Mouse (Mus musculus) MEL (cell line): Measurements from ENCODE around the gene Neu1. TPM values are rescaled to one million over a fixed set of nuclear protein-coding genes. Genes with fewer than 3 reads are reported as not detected.

Experiments used
- DNase-seq: peaks from one replicate; pipeline ENCODE4 v3.0.0; 2011; ENCODE audit warnings: low read depth, low spot score
- H3K27ac ChIP-seq: 2 replicates; pipeline ENCODE4 v1.5.1; 2012; ENCODE audit warnings: low read depth, mild to moderate bottlenecking, control low read depth, low read length, moderate library complexity; ENCODE audit not compliant: control insufficient read depth
- H3K27me3 ChIP-seq, 2 experiments: fragments of 150-350 bp in 1 of 2; sonication (generic) in 1 of 2; 2 replicates each; pipeline ENCODE4 v1.6.1; 2012; ENCODE audit warnings: low read length in 2 of 2, mild to moderate bottlenecking in 2 of 2, improper control_type of control experiment in 1 of 2, moderate library complexity in 1 of 2; ENCODE audit not compliant: insufficient read depth in 2 of 2, control insufficient read depth in 1 of 2
- H3K36me3 ChIP-seq, 2 experiments: 2 replicates each; pipeline ENCODE4 v1.6.1; 2012 to 2014; ENCODE audit warnings: low read length in 2 of 2, improper control_type of control experiment in 1 of 2, inconsistent platforms in 1 of 2, mild to moderate bottlenecking in 1 of 2; ENCODE audit not compliant: insufficient read depth in 2 of 2, control insufficient read depth in 1 of 2
- H3K4me1 ChIP-seq, 2 experiments: fragments of 150-350 bp in 1 of 2; sonication (generic) in 1 of 2; 2 replicates each; pipeline ENCODE4 v1.6.1; 2012; ENCODE audit warnings: low read length in 2 of 2, improper control_type of control experiment in 1 of 2, mild to moderate bottlenecking in 1 of 2; ENCODE audit not compliant: insufficient read depth in 2 of 2, control insufficient read depth in 1 of 2
- H3K4me3 ChIP-seq, 2 experiments: fragments of 150-350 bp in 1 of 2; sonication (generic) in 1 of 2; 2 replicates each; pipeline ENCODE4 v1.5.1; 2012; ENCODE audit warnings: low read depth in 2 of 2, low read length in 2 of 2, mild to moderate bottlenecking in 2 of 2, moderate library complexity in 2 of 2, control low read depth in 1 of 2, improper control_type of control experiment in 1 of 2; ENCODE audit not compliant: control insufficient read depth in 1 of 2, insufficient read depth in 1 of 2
- H3K79me2 ChIP-seq: 2 replicates; pipeline ENCODE4 v1.6.1; 2012; ENCODE audit warnings: mild to moderate bottlenecking, low read length, moderate library complexity; ENCODE audit not compliant: control insufficient read depth, poor library complexity, insufficient read depth
- H3K9ac ChIP-seq: 2 replicates; pipeline ENCODE4 v1.6.1; 2012; ENCODE audit warnings: low read depth, mild to moderate bottlenecking, control low read depth, low read length, moderate library complexity; ENCODE audit not compliant: control insufficient read depth, poor library complexity, severe bottlenecking
- H3K9me3 ChIP-seq: fragments of 150-350 bp; sonication (generic); replicated peaks from 2 replicates; pipeline ENCODE4 v1.6.1; 2012; ENCODE audit warnings: mild to moderate bottlenecking, low read length, improper control_type of control experiment, moderate library complexity; ENCODE audit not compliant: insufficient read depth
- BHLHE40 ChIP-seq: IDR thresholded peaks from 2 replicates; pipeline ENCODE4 v1.6.1; 2012; ENCODE audit warnings: low read depth, mild to moderate bottlenecking, inconsistent platforms, low read length, improper control_type of control experiment, borderline replicate concordance
- CHD2 ChIP-seq: IDR thresholded peaks from 2 replicates; pipeline ENCODE4 v1.6.1; 2011; ENCODE audit warnings: low read length, improper control_type of control experiment
- CTCF ChIP-seq, 3 experiments: IDR thresholded peaks in 2 of 3; conservative IDR thresholded peaks in 1 of 3; 2 replicates each; pipeline ENCODE4 v1.5.1; 2011 to 2012; ENCODE audit warnings: low read length in 3 of 3, low read depth in 2 of 3, mild to moderate bottlenecking in 2 of 3, improper control_type of control experiment in 1 of 3, inconsistent platforms in 1 of 3, mixed read lengths in 1 of 3, moderate library complexity in 1 of 3; ENCODE audit not compliant: control insufficient read depth in 1 of 3, insufficient read depth in 1 of 3, poor library complexity in 1 of 3, severe bottlenecking in 1 of 3
- E2F4 ChIP-seq: IDR thresholded peaks from 2 replicates; pipeline ENCODE4 v1.6.1; 2011; ENCODE audit warnings: low read depth, low read length, improper control_type of control experiment, borderline replicate concordance
- EP300 ChIP-seq, 2 experiments: IDR thresholded peaks; 2 replicates each; pipeline ENCODE4 v1.6.1; 2011; ENCODE audit warnings: improper control_type of control experiment in 2 of 2, low read length in 2 of 2, low read depth in 1 of 2, mild to moderate bottlenecking in 1 of 2
- ETS1 ChIP-seq: IDR thresholded peaks from 2 replicates; pipeline ENCODE4 v1.6.1; 2012; ENCODE audit warnings: low read depth, mild to moderate bottlenecking, inconsistent platforms, low read length, improper control_type of control experiment, moderate library complexity
- GABPA ChIP-seq: IDR thresholded peaks from 2 replicates; pipeline ENCODE4 v1.6.1; 2012; ENCODE audit warnings: low read depth, mild to moderate bottlenecking, inconsistent platforms, low read length, improper control_type of control experiment, moderate library complexity
- GATA1 ChIP-seq: IDR thresholded peaks from 2 replicates; pipeline ENCODE4 v1.6.1; 2011; ENCODE audit warnings: low read depth, low read length, improper control_type of control experiment
- KAT2A ChIP-seq: conservative IDR thresholded peaks from 2 replicates; pipeline ENCODE4 v1.6.1; 2012; ENCODE audit warnings: low read depth, low read length, improper control_type of control experiment, inconsistent platforms
- MAX ChIP-seq: IDR thresholded peaks from 2 replicates; pipeline ENCODE4 v1.6.1; 2011; ENCODE audit warnings: low read length, improper control_type of control experiment
- MAZ ChIP-seq: IDR thresholded peaks from 2 replicates; pipeline ENCODE4 v1.6.1; 2012; ENCODE audit warnings: low read depth, mild to moderate bottlenecking, inconsistent platforms, low read length, improper control_type of control experiment
- MXI1 ChIP-seq: IDR thresholded peaks from 2 replicates; pipeline ENCODE4 v1.6.1; 2011; ENCODE audit warnings: mild to moderate bottlenecking, low read depth, low read length, improper control_type of control experiment
- MYB ChIP-seq: IDR thresholded peaks from 2 replicates; pipeline ENCODE4 v1.6.1; 2011; ENCODE audit warnings: mild to moderate bottlenecking, low read depth, low read length, improper control_type of control experiment
- NELFE ChIP-seq: IDR thresholded peaks from 2 replicates; pipeline ENCODE4 v1.6.1; 2011; ENCODE audit warnings: low read depth, low read length, improper control_type of control experiment
- NRF1 ChIP-seq: IDR thresholded peaks from 2 replicates; pipeline ENCODE4 v1.6.1; 2014; ENCODE audit warnings: low read depth, mild to moderate bottlenecking, inconsistent platforms, low read length, improper control_type of control experiment, moderate library complexity; ENCODE audit not compliant: poor library complexity, insufficient read depth, severe bottlenecking
- RAD21 ChIP-seq: IDR thresholded peaks from 2 replicates; pipeline ENCODE4 v1.6.1; 2011; ENCODE audit warnings: mild to moderate bottlenecking, low read depth, low read length, improper control_type of control experiment
- RCOR1 ChIP-seq: IDR thresholded peaks from 2 replicates; pipeline ENCODE4 v1.6.1; 2012; ENCODE audit warnings: low read depth, mild to moderate bottlenecking, inconsistent platforms, low read length, improper control_type of control experiment
- SIN3A ChIP-seq: IDR thresholded peaks from 2 replicates; pipeline ENCODE4 v1.6.1; 2012; ENCODE audit warnings: low read length, improper control_type of control experiment, inconsistent platforms
- SMC3 ChIP-seq: IDR thresholded peaks from 2 replicates; pipeline ENCODE4 v1.6.1; 2011; ENCODE audit warnings: low read depth, low read length, improper control_type of control experiment
- TAL1 ChIP-seq: IDR thresholded peaks from 2 replicates; pipeline ENCODE4 v1.6.1; 2012; ENCODE audit warnings: mild to moderate bottlenecking, inconsistent platforms, low read length, moderate library complexity, mixed read lengths
- TBP ChIP-seq: IDR thresholded peaks from 2 replicates; pipeline ENCODE4 v1.8.0; 2011; ENCODE audit warnings: low read depth, low read length, improper control_type of control experiment
- TCF12 ChIP-seq: IDR thresholded peaks from 2 replicates; pipeline ENCODE4 v1.6.1; 2014; ENCODE audit warnings: low read depth, mild to moderate bottlenecking, inconsistent platforms, low read length, improper control_type of control experiment, moderate library complexity
- UBTF ChIP-seq: IDR thresholded peaks from 2 replicates; pipeline ENCODE4 v1.6.1; 2012; ENCODE audit warnings: low read depth, mild to moderate bottlenecking, inconsistent platforms, low read length, improper control_type of control experiment, moderate library complexity, borderline replicate concordance; ENCODE audit not compliant: insufficient read depth
- USF1 ChIP-seq: IDR thresholded peaks from 2 replicates; pipeline ENCODE4 v1.6.1; 2014; ENCODE audit warnings: low read depth, mild to moderate bottlenecking, inconsistent platforms, low read length, improper control_type of control experiment, moderate library complexity
- polyA plus RNA-seq, 2 experiments: library from polyadenylated mRNA; stranded (reverse) in 1 of 2; unstranded in 1 of 2; fragments of >175 nt in 1 of 2; fragments of >200 nt in 1 of 2; gene quantifications; 2 replicates each; pipeline versions ENCODE4 v1.2.1 to v1.2.4; 2012; ENCODE audit warnings: low replicate concordance in 2 of 2, low read depth in 1 of 2; ENCODE audit not compliant: insufficient read length in 2 of 2, insufficient read depth in 1 of 2, missing spikeins in 1 of 2
- total RNA-seq: library from RNA; depleted of rRNA; stranded (reverse); fragments of 300-350 nt; gene quantifications from 2 replicates; pipeline ENCODE4 v1.2.3, GENCODE M21; 2012

Neu1 gene
- total and polyA plus RNA-seq, 3 experiments, result 6.5 to 7.9 TPM; not detected in 1

DNA sequence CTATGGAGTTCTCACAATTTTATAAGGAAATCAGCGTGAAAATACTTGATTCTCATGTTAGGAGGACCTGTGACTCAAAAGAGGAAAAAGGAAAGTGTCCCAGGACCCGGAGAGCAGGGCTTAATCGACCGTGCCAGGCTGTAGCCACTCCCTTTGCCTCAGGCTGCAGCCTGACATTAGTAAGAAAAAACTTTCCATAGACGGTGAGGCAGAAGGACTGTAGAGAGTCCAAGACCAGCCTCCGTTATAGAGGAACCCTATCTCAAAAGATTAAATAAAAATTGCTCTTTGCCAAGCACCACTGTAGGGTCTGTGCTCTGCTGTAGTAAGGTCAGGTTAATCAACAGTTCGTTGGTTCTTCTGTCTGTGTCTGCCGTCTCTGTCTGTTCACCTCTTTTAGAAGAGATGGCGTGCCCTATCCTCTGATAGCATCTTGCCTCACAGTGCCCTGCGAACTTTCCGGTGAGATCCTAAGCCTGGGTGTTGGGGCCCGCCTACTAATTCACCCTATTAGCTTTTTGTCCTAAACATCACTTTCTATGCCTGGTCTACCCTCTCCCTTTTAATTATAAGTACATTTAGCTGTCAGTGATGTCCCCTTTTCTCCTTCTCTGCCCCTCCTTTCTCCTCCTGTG is 28.9 kb downstream of the Neu1 start:
- Histone ChIP-seq H3K79me2 (no peaks in the 10 kb centered on the region), H3K9me3 (no peaks in the 10 kb centered on the region), H3K36me3 (no peaks in the 10 kb centered on the region), H3K4me1 (no peaks in the 10 kb centered on the region), H3K27me3 (no peaks in the 10 kb centered on the region), H3K4me3 (no peak overlapping the region), H3K9ac (no peak overlapping the region), H3K27ac (no peak overlapping the region)
- TF ChIP-seq MAZ (no peak), MXI1 (no peak), TAL1 (no peak), NELFE (no peak), RCOR1 (no peak), TCF12 (no peak), EP300 (IDR thresholded peaks at IDR 0.05; ENCODE audit: low read depth in 1 of 2, low read length in 2 of 2) (no peak), RAD21 (no peak), USF1 (no peak), SMC3 (no peak), KAT2A (no peak), CHD2 (no peak), CTCF (IDR thresholded peaks at IDR 0.05 in 2 of 3, conservative IDR thresholded peaks at IDR 0.05 in 1 of 3; ENCODE audit: control insufficient read depth in 1 of 3, insufficient read depth in 1 of 3, low read depth in 2 of 3, low read length in 3 of 3, poor library complexity in 1 of 3, severe bottlenecking in 1 of 3) (no peak)
- DNase-seq, result no peak

DNA sequence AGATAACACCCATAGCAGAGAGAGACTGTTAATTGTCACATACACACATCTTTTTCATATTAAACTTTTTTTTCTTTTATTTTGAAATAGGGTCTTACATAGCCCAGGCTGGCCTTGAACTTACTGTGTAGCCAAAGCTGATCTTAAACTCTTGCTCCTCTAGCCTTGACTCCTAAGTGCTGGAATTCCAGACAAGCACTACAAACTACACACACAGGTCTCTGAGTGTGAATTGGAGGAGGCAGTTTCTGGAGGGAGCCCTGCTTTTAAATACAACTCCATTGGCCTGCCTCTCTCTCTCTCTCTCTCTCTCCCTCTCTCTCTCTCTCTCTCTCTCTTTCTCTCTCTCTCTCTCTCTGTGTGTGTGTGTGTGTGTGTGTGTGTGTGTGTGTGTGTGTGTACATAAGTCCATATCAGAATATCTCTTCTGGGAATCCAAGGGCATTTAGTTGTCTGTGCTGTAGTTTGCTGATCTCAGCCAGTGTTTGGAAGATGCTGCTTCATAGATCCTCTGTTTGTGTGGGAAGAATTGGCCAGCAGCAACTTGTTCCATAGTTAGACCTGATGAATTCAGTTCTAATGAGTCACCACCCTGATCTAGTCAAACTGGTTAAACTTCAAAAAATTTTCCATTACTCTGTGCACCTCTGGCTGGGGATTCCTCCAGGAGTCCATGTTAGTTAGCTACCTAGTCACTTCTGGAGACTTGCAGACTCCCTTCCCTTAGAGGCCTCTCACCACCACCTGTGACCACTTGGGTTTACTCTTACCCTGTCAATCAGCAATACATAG is 29.8 kb downstream of the Neu1 start:
- Histone ChIP-seq H3K9ac (no peak overlapping the region), H3K36me3 (no peaks in the 10 kb centered on the region), H3K4me1 (peaks cover 0 to 4% of the 10 kb centered on the region in 2 experiments; a peak in 1 of 4 replicates), H3K4me3 (no peak overlapping the region), H3K27me3 (no peaks in the 10 kb centered on the region), H3K27ac (no peak overlapping the region), H3K79me2 (no peaks in the 10 kb centered on the region), H3K9me3 (no peaks in the 10 kb centered on the region)
- TF ChIP-seq RAD21 (no peak), MYB (no peak), MAX (no peak), GATA1 (no peak), SIN3A (no peak), CTCF (IDR thresholded peaks at IDR 0.05 in 2 of 3, conservative IDR thresholded peaks at IDR 0.05 in 1 of 3; ENCODE audit: control insufficient read depth in 1 of 3, insufficient read depth in 1 of 3, low read depth in 2 of 3, low read length in 3 of 3, poor library complexity in 1 of 3, severe bottlenecking in 1 of 3) (no peak), BHLHE40 (no peak), GABPA (no peak), USF1 (no peak), MAZ (no peak), SMC3 (no peak), TBP (no peak), RCOR1 (no peak), TAL1 (no peak), ETS1 (no peak), NRF1 (no peak), E2F4 (no peak), UBTF (no peak)
- DNase-seq, result no peak
